Mouse (Mus musculus): ENCODE data around the gene Mapk11.

The Mapk11 gene

GRCm38 (mm10) chr15:89173906-89174214, 24.4 kb upstream of the Mapk11 start:
- DNase-seq (ENCODE audit: low spot score), result peak; percentile 75

- DNase-seq (ENCODE audit: low spot score), result no peak
Observed at GRCm38 (mm10) chr15:89173024-89173905, 23.8 kb upstream of the Mapk11 start.

- DNase-seq (ENCODE audit: low spot score), result no peak
Observed at GRCm38 (mm10) chr15:89172276-89172935, 23.0 kb upstream of the Mapk11 start.

DNA sequence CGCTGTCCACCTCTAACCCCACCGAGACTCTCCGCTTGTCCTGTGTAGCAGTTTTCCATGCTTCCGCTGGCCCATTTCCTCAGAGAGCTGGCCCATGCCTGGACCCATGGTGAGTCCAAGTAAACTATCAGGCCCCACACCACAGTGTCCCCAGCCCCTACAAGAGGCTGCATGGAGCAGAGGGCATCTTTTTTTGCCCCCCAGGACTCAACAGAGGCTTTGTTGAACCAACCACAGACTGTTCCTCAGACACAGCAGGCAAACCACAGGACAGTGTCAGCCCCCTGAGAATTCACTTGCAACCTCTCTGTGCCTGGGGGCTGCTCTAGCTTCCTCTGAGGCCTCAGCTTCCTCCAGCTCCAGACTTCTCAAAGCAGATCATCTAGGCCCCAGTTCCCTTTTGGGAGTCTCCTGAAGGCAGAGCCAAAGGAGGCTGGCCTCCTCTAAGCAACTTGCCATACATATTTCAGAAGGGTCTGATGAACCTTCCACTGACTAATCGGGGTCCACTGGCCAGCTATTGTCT, 22.2 kb upstream of the Mapk11 start:
- no peak for DNase-seq (ENCODE audit: low spot score)

DNA sequence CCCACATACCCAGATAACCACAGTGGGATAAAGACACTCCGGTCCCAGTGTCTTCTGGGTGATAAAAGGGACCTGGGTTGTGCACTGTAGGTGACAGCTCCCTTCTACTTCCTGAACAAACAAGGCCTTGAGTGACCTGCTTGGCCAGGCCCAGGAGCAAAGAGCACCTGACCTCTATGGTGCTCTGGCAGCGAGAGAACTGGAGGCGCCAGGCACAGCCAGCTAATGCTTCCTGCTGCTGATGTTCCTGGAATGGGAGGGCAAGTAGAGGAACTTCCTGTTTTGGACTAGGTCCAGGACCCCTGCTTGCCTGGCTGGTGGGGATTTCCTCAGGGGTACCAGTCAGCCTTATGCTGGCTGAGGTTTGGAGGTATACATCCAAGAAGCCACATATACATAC, 20.7 kb upstream of the Mapk11 start:
- DNase-seq (ENCODE audit: low spot score), result peak; percentile 70

DNA sequence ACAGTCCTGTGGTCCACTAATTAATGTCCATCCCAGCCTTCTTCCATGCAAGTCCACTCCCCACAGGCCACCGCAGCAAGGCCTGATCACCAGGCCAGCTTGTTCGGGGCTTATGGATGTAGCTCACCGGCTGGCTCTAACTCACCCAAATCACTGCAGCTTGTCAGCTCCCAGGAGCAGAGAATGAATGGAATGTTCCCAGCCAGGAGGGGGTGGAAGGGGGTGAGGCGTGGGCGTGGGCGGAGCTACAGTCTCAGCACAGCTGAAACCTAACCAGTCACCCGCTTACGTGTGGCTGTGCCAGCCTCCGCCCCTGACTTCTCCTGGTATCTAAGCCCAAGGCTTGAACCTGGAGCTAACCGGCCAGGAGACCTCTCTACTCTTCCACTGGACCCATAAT, 20.0 kb upstream of the Mapk11 start:
- DNase-seq (ENCODE audit: low spot score), result peak; percentile 93

- DNase-seq (ENCODE audit: low spot score), result no peak
Observed at GRCm38 (mm10) chr15:89168922-89169321, 19.5 kb upstream of the Mapk11 start.

GRCm38 (mm10) chr15:89165478-89165877, 16.1 kb upstream of the Mapk11 start:
- DNase-seq (ENCODE audit: low spot score), result no peak

DNA sequence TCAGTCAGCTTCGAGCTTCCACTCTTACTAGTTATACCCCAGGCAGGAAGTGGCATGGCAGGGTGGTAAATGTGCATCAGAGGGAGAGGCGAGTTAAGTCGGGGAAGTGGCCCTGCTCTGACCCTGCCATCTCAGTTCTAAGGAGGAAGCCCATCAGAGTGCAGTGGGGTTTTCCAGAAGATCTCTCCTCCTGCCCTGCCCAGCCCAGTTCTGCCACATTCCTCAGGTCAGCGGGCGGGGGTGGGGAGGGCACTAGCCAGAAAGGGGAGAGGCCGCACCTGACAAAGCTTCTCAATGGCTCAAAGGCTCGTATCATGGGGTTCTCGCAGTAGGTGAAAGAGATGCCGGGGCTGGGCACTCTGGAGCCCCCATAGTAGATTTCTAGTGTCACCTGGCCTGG, 12.0 kb upstream of the Mapk11 start:
- DNase-seq (ENCODE audit: low spot score), result peak; percentile 71

GRCm38 (mm10) chr15:89158516-89158915, 9.1 kb upstream of the Mapk11 start:
- DNase-seq (ENCODE audit: low spot score), result no peak

DNA sequence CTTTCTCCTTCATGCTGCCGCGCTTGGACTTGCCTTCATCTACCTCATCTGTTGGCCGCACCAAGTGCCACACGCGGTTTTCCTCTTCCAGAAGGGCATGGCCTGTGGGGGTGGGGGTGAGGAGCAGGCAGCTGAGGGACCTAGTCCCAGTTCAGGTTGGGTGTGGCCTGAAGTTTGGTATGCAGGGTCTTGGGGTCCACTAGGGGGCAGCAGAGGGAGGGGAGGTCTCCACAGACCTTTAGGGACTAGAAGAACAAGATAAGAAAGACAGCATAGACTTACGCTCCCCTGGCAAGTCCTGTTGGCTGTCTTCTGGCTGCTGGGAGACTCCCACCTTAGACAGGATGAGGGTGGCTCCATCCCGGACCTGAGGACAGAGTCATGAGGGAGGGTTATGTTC, 8.5 kb upstream of the Mapk11 start:
- DNase-seq (ENCODE audit: low spot score), result peak; percentile 80

- no peak for DNase-seq (ENCODE audit: low spot score)
Observed at GRCm38 (mm10) chr15:89152312-89152711, 2.9 kb upstream of the Mapk11 start.

DNA sequence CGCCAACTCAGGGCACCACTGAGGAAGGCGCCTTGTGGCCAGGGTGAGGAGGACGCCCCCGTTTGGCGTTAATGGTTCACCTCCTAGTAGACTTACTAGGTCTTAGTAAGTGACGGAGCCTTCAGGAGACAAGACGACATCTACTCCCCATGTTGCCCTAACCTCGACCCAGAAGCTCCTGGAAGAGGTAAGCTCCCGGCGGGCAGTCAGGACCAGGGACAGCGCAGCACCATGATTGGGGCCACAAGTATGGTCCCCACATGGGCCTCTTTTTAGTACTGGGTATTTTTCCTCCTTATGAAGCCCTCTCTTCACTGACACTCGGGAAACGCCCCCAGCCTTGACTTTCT, 588 bp upstream of the Mapk11 start:
- DNase-seq (ENCODE audit: low spot score), result no peak

- no peak for DNase-seq (ENCODE audit: low spot score)
Observed at GRCm38 (mm10) chr15:89148496-89149270, 745 bp downstream of the Mapk11 start.

DNA sequence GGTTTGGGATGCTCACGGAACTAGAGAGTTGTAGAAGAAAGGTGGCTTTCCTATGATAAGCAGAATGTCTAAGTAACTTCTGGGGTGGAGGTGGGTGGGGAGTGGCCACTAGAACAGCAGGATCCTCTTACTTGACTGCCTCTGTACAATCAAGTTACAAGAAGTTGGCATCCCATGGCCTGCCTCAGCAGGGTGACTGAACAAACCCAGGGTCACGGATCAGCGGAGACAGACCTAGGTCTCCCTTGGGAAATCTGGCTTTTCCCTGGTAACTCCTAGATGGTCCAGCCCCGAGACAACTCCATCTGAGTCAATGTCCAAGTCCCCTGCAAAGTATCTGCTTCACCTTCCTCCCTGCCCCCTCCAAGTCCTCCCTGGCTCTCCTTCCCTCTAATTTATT, 1.5 kb downstream of the Mapk11 start:
- DNase-seq (ENCODE audit: low spot score), result no peak

- no peak for DNase-seq (ENCODE audit: low spot score)
Observed at GRCm38 (mm10) chr15:89147456-89147855, 2.0 kb downstream of the Mapk11 start.

DNA sequence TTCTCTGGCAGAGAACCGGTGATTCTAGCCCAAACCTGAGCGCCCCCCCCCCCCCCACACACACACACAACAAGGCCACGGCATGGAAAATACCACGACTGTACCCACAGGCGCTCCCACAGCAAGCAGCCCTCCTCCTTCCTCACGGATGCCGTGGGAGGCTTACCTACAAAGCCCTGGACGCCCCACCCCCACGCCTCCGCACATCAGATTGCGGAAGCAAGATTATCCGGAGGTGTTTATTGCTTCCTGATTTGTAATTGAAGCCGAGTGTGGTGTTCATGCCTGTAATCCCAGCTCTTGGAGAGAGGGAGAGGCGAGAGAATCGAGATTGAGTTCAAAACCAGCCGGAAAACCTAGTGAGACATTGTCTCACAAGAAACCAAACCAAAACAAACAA, 2.4 kb downstream of the Mapk11 start:
- DNase-seq (ENCODE audit: low spot score), result peak; percentile 54

GRCm38 (mm10) chr15:89146537-89146936, 2.9 kb downstream of the Mapk11 start:
- DNase-seq (ENCODE audit: low spot score), result peak; percentile 52

DNA sequence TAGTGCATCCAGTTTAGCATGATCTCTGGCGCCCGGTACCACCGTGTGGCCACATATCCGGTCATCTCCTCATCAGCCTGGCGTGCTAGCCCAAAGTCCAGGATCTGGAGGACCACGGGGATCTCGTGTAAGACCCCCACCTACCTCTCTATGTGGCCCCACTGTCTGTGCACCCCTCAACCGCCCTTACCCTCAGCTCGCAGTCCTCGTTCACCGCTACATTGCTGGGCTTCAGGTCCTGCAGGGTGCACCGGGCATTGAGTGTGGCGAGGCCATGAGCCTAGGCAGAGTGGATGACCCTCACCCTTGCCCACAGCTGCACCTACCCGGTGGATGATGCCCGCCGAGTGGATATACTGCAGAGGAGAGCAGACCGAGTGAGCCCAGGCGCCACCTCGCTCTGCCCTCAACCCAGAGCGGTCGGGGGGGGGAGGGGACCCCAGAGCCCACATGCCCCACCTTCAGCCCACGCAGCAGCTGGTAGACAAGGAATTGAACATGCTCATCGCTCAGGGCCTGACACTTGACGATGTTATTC, 3.5 kb downstream of the Mapk11 start:
- no peak for DNase-seq (ENCODE audit: low spot score)

DNA sequence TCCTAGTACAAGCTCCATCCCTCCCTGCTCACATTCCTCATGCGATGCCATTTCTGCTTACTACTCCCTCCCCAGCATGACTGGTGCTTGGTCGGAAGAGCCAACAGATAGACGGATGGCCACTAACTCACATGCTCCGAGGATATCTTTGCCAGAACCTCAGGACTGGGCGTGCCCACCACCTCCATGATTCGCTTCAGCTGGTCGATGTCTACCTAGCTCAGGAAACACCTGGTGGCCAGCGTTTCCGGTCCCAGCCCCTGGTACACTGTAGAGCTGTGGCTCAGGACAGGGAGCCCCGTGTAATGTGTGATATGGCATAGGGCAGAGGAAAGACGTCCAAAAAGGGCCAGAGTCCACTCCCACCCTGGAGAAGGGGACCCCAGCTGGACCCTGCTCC, 4.5 kb downstream of the Mapk11 start:
- DNase-seq (ENCODE audit: low spot score), result no peak

GRCm38 (mm10) chr15:89143134-89143533, 6.3 kb downstream of the Mapk11 start:
- no peak for DNase-seq (ENCODE audit: low spot score)

GRCm38 (mm10) chr15:89141905-89142304, 7.5 kb downstream of the Mapk11 start:
- DNase-seq (ENCODE audit: low spot score), result no peak
